Mouse (Mus musculus) kidney, postnatal 14 days (tissue): ENCODE results near the gene Pcbp1.
A peak's percentile ranks its signal among the peaks of the same experiment; 100 is the strongest.
"Not testable (repeated sequence)": the region's sequence is repeated elsewhere in the genome, so short reads cannot be mapped to it uniquely, and the experiment has no call there.

Experiments
- DNase-seq: peaks from one replicate; pipeline ENCODE4 v3.0.0; 2022; ENCODE audit warnings: mixed read lengths

Pcbp1 gene

GRCm38 (mm10) chr6:86526032-86526960 is at the start of gene Pcbp1:
Pcbp1 (minus strand) TSS chr6:86526321.
- peak; percentile 98 for DNase-seq

GRCm38 (mm10) chr6:86574495-86574894 is 48.4 kb upstream of the Pcbp1 start:
- no peak for DNase-seq

DNA sequence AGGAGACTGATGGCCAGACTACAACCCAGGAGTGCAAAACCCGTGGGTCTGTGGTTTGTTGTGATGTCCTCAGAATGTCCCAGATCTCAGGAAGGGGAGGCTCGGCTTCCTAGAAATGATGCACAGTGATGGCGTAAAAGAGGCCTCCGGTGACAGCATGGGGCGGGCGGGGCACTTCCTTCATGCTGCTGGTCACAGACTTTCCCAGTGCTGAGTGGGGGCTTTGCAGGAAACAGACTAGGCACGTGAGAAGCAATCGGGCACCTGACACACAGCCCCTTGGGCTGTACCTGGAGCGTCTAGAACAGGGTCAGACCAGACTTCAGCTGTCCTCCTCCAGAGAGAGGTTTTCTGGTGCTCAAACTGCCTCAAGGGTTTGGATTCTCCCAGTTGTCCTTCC is 44.7 kb upstream of the Pcbp1 start:
- DNase-seq: peak; percentile 49

- peak; percentile 75 for DNase-seq
Observed at GRCm38 (mm10) chr6:86569461-86569820, 43.3 kb upstream of the Pcbp1 start.

DNA sequence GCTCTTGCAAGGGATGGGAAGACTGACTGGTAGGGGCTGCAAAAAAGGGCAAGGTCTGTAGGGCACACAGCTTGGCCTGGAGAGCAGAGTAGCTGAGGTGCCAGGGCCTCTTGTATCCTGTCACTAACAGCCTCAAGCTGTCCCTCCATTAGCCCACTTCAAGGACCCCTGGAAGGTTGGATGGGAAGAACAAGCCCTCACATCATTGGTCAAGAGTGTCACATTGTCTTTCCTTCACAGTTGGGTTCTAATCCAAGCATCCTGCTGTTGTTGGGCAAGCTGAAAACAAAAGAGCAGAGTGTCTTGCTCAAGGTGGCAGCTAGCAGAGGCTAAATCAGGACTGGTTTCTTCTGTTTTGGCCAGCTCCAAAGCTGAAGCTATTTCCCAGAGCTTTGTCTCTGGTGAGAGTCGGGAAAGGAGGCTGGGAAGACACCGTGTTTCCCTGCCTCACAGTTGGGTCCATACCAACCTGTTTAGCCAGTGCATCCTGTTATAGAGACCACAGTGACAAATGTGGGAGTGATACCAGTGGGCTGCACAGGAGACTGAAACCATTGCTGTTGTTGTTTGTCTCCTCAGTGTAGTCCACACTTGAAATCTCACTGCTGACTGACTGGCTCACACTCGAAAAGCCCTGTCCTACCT is 42.8 kb upstream of the Pcbp1 start:
- no peak for DNase-seq

GRCm38 (mm10) chr6:86565782-86566181 is 39.7 kb upstream of the Pcbp1 start:
- DNase-seq: no peak

DNA sequence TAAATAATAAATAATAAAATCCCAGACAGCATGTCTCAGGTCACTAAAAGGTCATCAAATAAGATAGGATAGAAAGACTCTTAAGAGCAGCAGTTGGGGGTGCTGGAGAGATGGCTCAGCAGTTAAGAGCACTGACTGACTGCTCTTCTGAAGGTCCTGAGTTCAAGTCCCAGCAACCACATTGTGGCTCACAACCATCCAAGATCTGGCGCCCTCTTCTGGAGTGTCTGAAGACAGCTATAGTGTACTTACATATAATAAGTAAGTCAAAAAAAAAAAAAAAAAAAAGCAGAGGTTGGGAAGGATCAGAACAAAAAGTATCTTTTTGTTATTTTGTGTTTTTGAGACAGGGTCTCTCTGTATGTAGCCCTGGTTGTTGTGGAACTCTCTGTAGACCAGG is 31.1 kb upstream of the Pcbp1 start:
- not testable (repeated sequence) for DNase-seq

GRCm38 (mm10) chr6:86556345-86557058 is 30.4 kb upstream of the Pcbp1 start:
- no peak for DNase-seq

- DNase-seq: no peak
Observed at GRCm38 (mm10) chr6:86550587-86550986, 24.5 kb upstream of the Pcbp1 start.

DNA sequence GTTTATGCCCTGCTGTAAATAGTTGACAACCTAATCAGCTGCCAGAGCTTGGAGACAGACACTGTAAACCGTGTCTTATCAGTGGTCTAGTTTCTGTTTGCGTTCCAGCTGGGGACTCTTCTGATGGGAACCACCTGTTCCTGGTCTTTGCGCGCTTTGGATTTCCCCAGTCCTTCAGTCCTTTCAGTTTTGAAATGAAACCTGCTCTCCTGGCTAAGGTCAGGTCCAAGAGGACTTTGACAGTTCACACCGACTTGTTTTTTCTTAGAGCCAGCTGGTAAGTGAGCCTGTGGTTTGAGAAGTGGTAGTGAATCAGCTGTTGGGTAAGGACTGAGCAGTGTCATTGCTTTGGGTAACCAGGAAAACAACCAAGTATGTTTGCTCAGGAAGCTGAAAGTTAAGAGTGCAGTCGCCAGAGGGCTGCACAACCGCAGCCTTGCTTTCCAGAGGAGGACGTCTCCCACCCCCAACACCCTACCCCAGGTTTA is 21.8 kb upstream of the Pcbp1 start:
- DNase-seq: peak; percentile 52

GRCm38 (mm10) chr6:86547228-86547755 is 21.2 kb upstream of the Pcbp1 start:
- no peak for DNase-seq

DNA sequence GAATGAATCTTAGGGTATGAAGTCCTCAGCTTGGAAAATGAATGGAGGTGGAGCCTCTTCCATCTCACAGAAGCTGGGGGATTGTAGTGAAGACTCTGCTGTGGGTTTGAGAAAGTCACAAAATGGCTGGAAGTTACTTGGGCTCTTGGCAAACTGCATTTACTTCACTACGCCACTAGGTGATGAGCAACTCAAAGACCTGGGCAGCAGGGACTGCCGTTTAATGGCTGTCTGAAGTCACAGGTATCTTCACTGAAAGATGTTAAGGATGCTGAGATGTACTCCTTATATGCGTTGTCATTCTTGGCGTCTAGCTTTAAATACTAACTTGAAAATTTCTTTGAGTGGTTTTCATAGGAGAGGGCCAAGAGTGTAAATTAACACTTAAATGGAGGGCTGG is 19.1 kb upstream of the Pcbp1 start:
- DNase-seq: peak; percentile 42

DNA sequence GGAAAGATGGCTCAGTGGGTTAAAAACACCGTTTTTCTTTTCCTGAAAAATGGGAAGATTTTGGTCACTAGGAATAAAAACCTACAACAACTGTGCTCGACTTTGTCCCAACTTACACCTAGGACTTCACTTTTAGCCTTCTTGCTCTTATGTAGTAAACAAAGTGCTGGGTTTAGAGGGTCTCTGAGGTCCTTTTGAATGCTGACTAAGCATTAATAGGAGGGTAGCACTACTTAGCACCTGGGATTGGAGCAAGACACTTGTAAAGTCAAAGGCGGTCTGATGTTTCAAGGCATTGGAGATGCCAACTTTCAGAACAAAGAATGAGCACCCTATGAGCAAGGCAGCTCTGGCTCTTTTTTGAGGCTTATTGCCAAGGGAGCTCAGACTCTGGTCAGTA is 17.7 kb upstream of the Pcbp1 start:
- no peak for DNase-seq

GRCm38 (mm10) chr6:86543060-86543459 is 16.9 kb upstream of the Pcbp1 start:
- no peak for DNase-seq

DNA sequence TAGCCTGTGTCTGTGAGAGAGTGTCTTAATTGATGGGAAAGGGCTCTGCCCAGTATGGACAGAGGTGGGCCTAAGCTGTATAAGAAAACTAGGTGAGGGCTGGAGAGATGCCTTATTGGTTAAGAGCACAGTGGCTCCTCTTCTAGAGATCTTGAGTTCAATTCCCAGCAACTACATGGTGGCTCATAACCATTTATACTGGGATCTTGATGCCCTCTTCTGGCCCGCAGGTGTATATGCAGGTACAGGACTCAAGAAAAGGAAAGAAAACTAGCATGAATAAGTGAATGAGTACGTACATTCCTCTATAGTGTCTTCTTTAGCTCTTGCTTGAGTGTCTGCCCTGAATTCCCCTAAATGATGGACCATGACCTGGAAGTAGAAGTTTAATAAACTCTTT is 15.5 kb upstream of the Pcbp1 start:
- DNase-seq: no peak

DNA sequence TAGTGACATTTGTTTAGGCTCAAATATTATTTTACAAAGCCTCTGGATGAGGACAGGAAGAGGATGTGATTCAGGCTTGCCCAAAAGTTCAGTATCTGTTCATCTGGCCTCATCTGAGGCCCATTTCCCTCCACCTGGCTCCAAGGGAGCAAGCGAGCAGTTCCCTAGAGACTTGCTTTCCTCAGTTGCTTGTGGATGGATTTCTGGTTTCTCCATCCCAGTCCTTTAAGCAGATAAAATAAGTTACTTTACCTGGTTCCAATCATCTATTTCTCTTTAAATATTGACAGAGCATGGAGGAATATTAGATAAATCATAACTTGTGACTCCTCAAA is 2.3 kb upstream of the Pcbp1 start:
- DNase-seq: no peak

DNA sequence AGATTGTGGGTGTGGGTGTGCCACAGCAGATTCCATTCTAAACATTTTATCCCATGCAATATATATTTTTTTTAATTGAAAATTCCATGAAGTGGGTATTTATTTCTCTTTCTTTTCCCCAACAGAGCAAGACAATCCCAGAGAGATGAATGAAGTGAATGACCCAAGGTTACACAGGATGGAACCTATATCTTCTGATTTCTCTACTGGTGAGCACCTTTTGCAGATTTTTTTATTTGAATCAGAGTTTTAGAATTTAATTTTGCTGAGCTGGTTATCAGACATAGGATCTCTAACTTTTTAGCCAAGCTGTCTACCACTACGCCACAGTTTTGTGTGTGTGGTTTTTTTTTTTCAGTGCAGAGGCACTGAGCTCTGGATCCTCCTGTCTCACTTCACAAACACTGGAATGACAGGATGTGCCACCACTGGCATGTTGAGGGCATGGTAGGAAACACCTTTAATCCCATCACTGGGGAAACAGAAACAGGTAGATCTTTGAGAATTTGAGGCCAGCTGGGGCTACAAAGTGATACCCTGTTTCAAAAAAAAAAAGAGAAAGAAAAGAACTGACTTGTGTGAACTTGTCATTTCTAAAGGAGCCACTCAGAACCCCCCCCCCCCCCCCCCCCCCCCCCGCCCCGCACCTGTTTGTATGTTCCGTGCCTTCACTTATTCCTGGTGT is 1.8 kb upstream of the Pcbp1 start:
- DNase-seq: peak; percentile 10

- peak; percentile 87 for DNase-seq
Observed at GRCm38 (mm10) chr6:86526961-86527740, 1.0 kb upstream of the Pcbp1 start.

- DNase-seq: no peak
Observed at GRCm38 (mm10) chr6:86525646-86526031, 482 bp downstream of the Pcbp1 start.

- DNase-seq: peak; percentile 56
Observed at GRCm38 (mm10) chr6:86524879-86525645, 1.1 kb downstream of the Pcbp1 start.
